Mouse (Mus musculus): ENCODE results near the gene Foxk1. TPM values are rescaled to one million over a fixed set of nuclear protein-coding genes. Genes with fewer than 3 reads are reported as not detected.

Gene Foxk1
- polyA plus RNA-seq, 1 experiment from 2014 or later = 4.1 TPM

DNA sequence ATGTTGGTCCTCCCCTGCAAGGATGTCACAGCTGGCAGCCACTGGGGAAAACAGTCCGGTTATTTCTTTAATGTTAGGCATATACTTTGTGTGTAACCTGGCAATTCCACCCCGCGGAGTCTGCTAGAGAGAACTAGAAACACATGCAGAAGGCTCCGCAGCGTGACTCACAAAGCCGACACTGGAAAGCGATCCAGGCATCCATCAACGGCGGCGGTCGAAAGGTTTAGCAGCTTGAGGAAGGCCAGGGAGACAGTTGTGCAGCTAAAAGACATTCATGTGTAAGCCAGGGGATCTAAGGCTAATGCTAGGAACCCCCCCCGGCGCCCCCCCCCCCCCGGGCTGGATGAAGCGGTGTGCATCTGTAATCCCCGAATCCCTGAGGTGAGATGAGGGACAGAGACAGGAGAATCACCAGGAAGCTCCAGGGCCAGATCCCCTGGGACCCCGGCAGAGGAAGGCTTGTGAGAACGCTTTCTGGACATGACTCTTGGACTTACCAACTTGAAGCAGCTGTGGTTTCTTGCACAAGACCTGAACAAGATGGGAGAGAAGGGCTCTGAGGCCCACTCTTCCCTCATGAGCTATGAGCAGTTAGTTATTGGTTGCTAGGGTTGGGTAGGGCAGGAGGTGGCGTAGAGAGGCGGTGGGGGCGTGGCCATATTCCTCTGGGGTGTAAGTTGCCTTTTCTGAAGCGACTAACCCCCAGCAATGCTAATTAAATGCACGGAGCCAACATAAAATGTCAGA lies 16.2 kb upstream of the Foxk1 start:
- no peak for ATAC-seq
- H3K4me1 ChIP-seq (replicated peaks; ENCODE audit: control insufficient read depth, insufficient read depth, low read length) = peaks cover 19% of the 10 kb centered on the region
- no peaks in the 10 kb centered on the region for H3K27me3 ChIP-seq (replicated peaks; ENCODE audit: control insufficient read depth, insufficient read depth, low read length)
- no peaks in the 10 kb centered on the region for H3K36me3 ChIP-seq (ENCODE audit: control insufficient read depth, insufficient read depth)
- WGBS = 11% methylated on average over 23 of the region's 23 CpGs
- H3K27ac ChIP-seq (ENCODE audit: low read length) = no peak overlapping the region; the same call in 1 of the 2 replicates
- H3K4me3 ChIP-seq (replicated peaks; ENCODE audit: low read length) = no peak overlapping the region
- peak overlapping the region; percentile 40 for H3K4me2 ChIP-seq (ENCODE audit: low read length)
- no peaks in the 10 kb centered on the region for H3K9me3 ChIP-seq (ENCODE audit: control insufficient read depth, low read length)
- 0 out of 2 replicates have a peak overlapping the region, but pooled peaks have one; percentile 30 for H3K9ac ChIP-seq (replicated peaks; ENCODE audit: low read depth, low read length)

DNA sequence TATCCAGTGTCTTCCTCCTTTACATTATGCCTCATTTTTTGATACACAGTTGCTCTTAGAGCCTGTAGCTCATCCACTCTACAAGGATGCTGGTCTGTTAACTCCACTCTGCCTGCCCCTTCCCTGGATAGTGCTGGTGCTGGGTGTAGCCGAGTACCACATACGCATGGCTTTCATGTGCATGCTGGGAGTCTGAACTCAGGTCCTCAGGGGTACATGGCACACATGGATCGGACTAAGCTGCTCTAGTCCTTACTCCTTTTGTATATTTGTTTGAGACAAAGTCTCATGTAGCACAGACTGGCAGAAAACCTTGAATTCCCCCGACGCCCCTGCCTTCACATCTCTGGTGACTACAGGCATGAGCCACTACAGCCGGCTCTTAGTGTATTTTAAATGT lies 15.0 kb upstream of the Foxk1 start:
- peaks cover 15% of the 10 kb centered on the region for H3K4me1 ChIP-seq (replicated peaks; ENCODE audit: control insufficient read depth, insufficient read depth, low read length)
- H3K9me3 ChIP-seq (ENCODE audit: control insufficient read depth, low read length) = no peaks in the 10 kb centered on the region
- no peak overlapping the region for H3K4me3 ChIP-seq (replicated peaks; ENCODE audit: low read length)
- WGBS = 39% methylated on average over 6 of the region's 6 CpGs
- no peak overlapping the region for H3K4me2 ChIP-seq (ENCODE audit: low read length)
- ATAC-seq = no peak
- no peak overlapping the region for H3K9ac ChIP-seq (replicated peaks; ENCODE audit: low read depth, low read length)
- 0 out of 2 replicates have a peak overlapping the region, but pooled peaks have one; percentile 26 for H3K27ac ChIP-seq (ENCODE audit: low read length)
- no peaks in the 10 kb centered on the region for H3K27me3 ChIP-seq (replicated peaks; ENCODE audit: control insufficient read depth, insufficient read depth, low read length)
- no peaks in the 10 kb centered on the region for H3K36me3 ChIP-seq (ENCODE audit: control insufficient read depth, insufficient read depth)

DNA sequence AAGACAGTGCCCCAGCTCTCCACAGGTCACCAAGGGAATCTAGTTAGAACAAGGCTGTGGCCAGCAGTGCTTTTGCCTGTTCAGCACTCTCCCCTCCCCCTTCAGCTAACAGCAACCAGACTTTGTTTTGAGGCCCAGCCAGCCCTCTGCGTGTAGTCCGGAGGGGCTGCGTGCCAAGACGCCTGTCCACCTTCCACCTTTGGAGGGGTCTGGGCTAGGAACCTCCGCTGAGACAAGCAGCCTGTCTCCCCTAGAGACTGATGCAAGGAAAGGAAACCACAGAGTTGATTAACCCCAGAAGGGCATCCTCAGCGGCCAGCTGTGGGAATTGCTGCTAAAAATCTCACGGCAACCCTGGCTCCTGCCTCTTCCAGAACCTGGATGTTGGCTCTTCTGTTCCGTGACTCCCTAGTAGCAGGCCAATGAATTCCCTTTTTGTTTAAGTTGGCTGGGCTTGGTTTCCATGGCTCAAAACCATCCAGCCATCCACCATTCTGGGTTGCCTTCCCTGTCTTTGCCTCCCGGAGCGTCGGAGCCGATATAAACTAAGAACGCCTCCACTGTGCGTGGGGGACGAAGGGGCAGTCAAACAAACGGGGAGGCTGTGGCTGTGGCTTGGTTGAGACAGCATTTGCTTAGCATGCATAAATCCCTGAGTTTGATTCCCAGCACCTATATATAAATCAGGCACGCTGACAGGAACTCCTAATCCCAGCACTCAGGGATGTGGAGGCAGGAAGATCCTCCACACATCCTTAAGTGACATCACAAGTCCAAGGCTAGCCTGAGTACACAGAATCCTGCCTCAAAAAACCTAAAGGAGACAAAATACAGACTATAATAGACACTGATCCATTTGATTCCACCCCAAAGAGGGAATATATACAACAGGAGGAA lies 14.3 kb upstream of the Foxk1 start:
- Histone ChIP-seq H3K4me1 (replicated peaks; ENCODE audit: control insufficient read depth, insufficient read depth, low read length) (peaks cover 15% of the 10 kb centered on the region), H3K9ac (replicated peaks; ENCODE audit: low read depth, low read length) (no peak overlapping the region), H3K9me3 (ENCODE audit: control insufficient read depth, low read length) (no peaks in the 10 kb centered on the region), H3K27ac (ENCODE audit: low read length) (peak overlapping the region; percentile 24; the same call in 1 of the 2 replicates), H3K4me3 (replicated peaks; ENCODE audit: low read length) (no peak overlapping the region), H3K36me3 (ENCODE audit: control insufficient read depth, insufficient read depth) (no peaks in the 10 kb centered on the region), H3K27me3 (replicated peaks; ENCODE audit: control insufficient read depth, insufficient read depth, low read length) (no peaks in the 10 kb centered on the region), H3K4me2 (ENCODE audit: low read length) (no peak overlapping the region)
- WGBS = 36% methylated on average over 17 of the region's 17 CpGs
- peak; percentile 33; the same call in 1 of the 2 replicates for ATAC-seq

DNA sequence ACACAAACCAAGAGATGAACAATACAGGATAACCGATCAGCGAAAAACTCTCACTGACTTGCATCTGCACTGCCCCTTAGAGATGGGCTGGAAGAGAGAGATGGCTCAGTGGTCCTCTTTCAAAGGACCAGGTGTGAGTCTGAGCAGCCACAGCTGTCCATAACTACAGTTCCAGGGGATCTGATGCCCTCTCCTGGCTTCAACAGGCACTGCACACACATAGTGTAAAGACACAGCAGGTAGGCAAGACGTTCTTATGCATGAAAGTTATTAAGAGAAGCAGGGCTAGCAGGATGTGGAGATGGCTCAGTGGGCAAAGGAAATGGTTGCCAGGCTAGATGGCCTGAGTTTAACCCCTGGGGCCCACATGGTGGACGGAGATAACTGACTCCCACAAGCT lies 13.6 kb upstream of the Foxk1 start:
- Histone ChIP-seq H3K9me3 (ENCODE audit: control insufficient read depth, low read length) (no peaks in the 10 kb centered on the region), H3K27ac (ENCODE audit: low read length) (no peak overlapping the region), H3K9ac (replicated peaks; ENCODE audit: low read depth, low read length) (no peak overlapping the region), H3K4me1 (replicated peaks; ENCODE audit: control insufficient read depth, insufficient read depth, low read length) (peaks cover 15% of the 10 kb centered on the region), H3K4me2 (ENCODE audit: low read length) (no peak overlapping the region), H3K27me3 (replicated peaks; ENCODE audit: control insufficient read depth, insufficient read depth, low read length) (no peaks in the 10 kb centered on the region), H3K4me3 (replicated peaks; ENCODE audit: low read length) (no peak overlapping the region), H3K36me3 (ENCODE audit: control insufficient read depth, insufficient read depth) (no peaks in the 10 kb centered on the region)
- no peak for ATAC-seq
- 71% methylated on average over 4 of the region's 4 CpGs for WGBS

DNA sequence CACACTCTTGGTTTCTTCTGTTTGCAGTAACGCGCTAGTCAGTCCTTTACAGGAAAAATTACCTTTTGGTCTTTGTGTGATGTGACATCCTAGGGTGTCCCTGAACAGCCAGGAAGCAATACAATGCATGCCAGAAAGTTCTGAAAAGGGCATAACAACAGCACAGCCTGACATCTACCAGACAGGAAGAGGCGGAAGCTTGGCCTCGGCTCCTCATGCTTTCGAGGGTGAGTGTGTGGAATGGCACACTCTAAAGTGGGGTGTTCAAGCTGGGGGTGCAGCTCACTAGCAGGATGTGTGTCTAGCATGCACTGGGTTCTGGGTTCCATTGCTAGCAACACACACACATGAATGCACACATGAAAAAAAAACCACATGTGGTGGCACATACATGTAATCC lies 9.6 kb upstream of the Foxk1 start:
- Histone ChIP-seq H3K4me3 (replicated peaks; ENCODE audit: low read length) (no peak overlapping the region), H3K36me3 (ENCODE audit: control insufficient read depth, insufficient read depth) (no peaks in the 10 kb centered on the region), H3K9me3 (ENCODE audit: control insufficient read depth, low read length) (no peaks in the 10 kb centered on the region), H3K27me3 (replicated peaks; ENCODE audit: control insufficient read depth, insufficient read depth, low read length) (no peaks in the 10 kb centered on the region), H3K4me2 (ENCODE audit: low read length) (no peak overlapping the region), H3K27ac (ENCODE audit: low read length) (no peak overlapping the region), H3K9ac (replicated peaks; ENCODE audit: low read depth, low read length) (no peak overlapping the region), H3K4me1 (replicated peaks; ENCODE audit: control insufficient read depth, insufficient read depth, low read length) (peaks cover 3% of the 10 kb centered on the region)
- ATAC-seq = no peak
- WGBS = 43% methylated on average over 5 of the region's 5 CpGs

DNA sequence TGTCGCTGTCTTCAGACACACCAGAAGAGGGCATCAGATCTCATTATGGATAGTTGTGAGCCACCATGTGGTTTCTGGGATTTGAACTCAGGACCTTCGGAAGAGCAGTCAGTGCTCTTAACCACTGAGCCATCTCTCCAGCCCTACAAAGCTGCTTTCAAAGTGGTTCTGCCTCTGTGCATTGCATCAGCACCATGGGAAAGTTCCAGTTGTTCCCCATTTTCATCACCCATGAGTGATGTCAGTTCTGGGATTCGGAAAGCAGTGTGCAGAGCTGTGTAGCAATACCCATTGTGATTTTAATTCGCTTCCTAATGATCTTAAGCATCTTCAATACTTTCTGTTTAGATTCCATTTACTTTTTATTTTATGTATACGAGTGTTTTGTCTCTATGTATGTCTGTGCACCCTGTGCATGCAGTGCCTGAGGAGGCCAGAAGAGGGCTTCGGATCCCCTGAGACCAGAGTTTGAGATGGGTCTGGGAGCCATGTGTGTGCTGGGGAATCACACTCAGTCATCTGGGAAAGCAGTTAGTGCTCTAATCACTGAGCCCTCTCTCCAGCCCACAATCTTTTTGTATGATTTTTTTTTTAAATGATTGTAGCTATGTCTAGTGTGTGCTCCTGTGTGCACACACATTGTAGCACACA lies 6.6 kb upstream of the Foxk1 start:
- Histone ChIP-seq H3K4me2 (ENCODE audit: low read length) (no peak overlapping the region), H3K4me3 (replicated peaks; ENCODE audit: low read length) (no peak overlapping the region), H3K9ac (replicated peaks; ENCODE audit: low read depth, low read length) (no peak overlapping the region), H3K27me3 (replicated peaks; ENCODE audit: control insufficient read depth, insufficient read depth, low read length) (no peaks in the 10 kb centered on the region), H3K36me3 (ENCODE audit: control insufficient read depth, insufficient read depth) (no peaks in the 10 kb centered on the region), H3K9me3 (ENCODE audit: control insufficient read depth, low read length) (no peaks in the 10 kb centered on the region), H3K27ac (ENCODE audit: low read length) (no peak overlapping the region), H3K4me1 (replicated peaks; ENCODE audit: control insufficient read depth, insufficient read depth, low read length) (no peaks in the 10 kb centered on the region)
- 92% methylated on average over 6 of the region's 6 CpGs for WGBS
- no peak for ATAC-seq

DNA sequence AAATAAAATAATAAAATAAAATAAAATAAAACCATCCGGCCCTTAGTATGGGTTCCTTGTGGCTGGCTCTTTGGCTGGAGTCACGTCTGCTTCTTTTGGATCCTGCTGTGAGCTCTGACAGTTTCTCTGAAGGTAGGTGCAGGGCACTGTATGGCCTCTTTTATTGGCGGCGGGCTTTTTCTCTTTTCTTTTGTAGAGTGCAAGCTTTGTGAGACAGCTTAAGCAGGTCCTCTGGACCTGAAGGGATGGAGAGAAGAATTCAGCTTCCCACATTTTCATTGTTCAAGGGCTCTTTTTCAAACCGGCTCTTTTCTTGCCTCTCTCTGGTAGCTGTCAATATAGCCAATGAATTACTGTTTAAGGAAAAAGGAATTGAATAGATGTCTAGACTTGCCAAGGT lies 5.4 kb upstream of the Foxk1 start:
- no peaks in the 10 kb centered on the region for H3K9me3 ChIP-seq (ENCODE audit: control insufficient read depth, low read length)
- H3K27ac ChIP-seq (ENCODE audit: low read length) = no peak overlapping the region
- peaks cover 9% of the 10 kb centered on the region for H3K4me1 ChIP-seq (replicated peaks; ENCODE audit: control insufficient read depth, insufficient read depth, low read length)
- H3K36me3 ChIP-seq (ENCODE audit: control insufficient read depth, insufficient read depth) = no peaks in the 10 kb centered on the region
- WGBS = 3% methylated on average over 5 of the region's 5 CpGs
- no peak for ATAC-seq
- H3K4me2 ChIP-seq (ENCODE audit: low read length) = no peak overlapping the region
- no peak overlapping the region for H3K9ac ChIP-seq (replicated peaks; ENCODE audit: low read depth, low read length)
- H3K4me3 ChIP-seq (replicated peaks; ENCODE audit: low read length) = no peak overlapping the region
- H3K27me3 ChIP-seq (replicated peaks; ENCODE audit: control insufficient read depth, insufficient read depth, low read length) = no peaks in the 10 kb centered on the region

DNA sequence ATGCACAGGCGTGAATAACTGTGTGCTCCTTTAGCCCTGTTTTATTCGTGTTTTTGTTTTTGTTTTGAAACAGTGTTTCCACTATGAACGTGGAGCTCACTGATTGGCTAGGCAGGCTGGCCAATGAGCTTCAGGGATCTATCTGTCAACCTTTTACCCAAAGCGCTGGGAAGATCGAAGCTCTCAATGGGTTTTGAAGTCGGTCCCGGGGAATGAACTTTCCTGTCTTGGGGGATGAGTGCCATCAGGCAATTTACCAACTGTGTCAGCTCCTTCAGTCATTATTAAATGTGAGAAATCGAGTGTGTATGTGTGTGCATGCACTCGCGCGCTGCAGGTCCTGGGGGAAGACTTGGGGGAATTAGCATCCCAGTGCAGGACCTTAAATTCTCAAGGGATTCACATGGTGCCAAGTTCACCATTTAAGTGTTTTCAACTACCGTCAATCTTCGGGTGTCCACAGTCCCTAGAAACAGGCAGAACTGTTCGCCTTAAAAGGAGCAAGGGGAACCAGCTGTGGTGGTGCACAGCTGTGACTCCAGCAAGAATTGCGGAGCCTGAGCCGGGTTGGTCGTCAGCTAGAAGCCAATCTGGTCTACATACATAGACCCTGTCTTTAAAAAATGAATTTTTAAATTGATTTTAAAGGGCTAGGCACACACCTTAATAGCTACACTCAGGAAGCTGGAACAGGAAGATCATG lies 965 bp upstream of the Foxk1 start:
- Histone ChIP-seq H3K36me3 (ENCODE audit: control insufficient read depth, insufficient read depth) (no peaks in the 10 kb centered on the region), H3K27ac (ENCODE audit: low read length) (peak overlapping the region; percentile 44; the same call in 1 of the 2 replicates), H3K9me3 (ENCODE audit: control insufficient read depth, low read length) (no peaks in the 10 kb centered on the region), H3K4me1 (replicated peaks; ENCODE audit: control insufficient read depth, insufficient read depth, low read length) (peaks cover 41% of the 10 kb centered on the region), H3K27me3 (replicated peaks; ENCODE audit: control insufficient read depth, insufficient read depth, low read length) (no peaks in the 10 kb centered on the region), H3K4me3 (replicated peaks; ENCODE audit: low read length) (peak overlapping the region; percentile 95), H3K4me2 (ENCODE audit: low read length) (peak overlapping the region; percentile 92), H3K9ac (replicated peaks; ENCODE audit: low read depth, low read length) (peak overlapping the region; percentile 59)
- WGBS = 25% methylated on average over 17 of the region's 17 CpGs
- no peak for ATAC-seq
